In genomic region chr10:7590234-7590689, GRCm38 (mm10) we compare ENCODE assay signal across 8 mouse cellular contexts. TPM values are rescaled to one million over a fixed set of nuclear protein-coding genes. Genes with fewer than 3 reads are reported as not detected.
DNase-seq lines count a peak whose midpoint lies in the region; ATAC-seq and TF ChIP-seq lines count a peak whose summit lies in the region.

No protein-coding gene starts in this region.

- peak overlapping the region; percentile 81 for H3K27ac ChIP-seq in forebrain, embryonic 15.5 days (replicated peaks)
- H3K27ac ChIP-seq in liver, embryonic 15.5 days (replicated peaks): no peak overlapping the region

- H3K36me3 ChIP-seq in forebrain, embryonic 15.5 days: no peaks in the 10 kb centered on the region
- H3K36me3 ChIP-seq in liver, embryonic 15.5 days (replicated peaks): no peaks in the 10 kb centered on the region

- WGBS in lung, adult 2 months: under 1% methylated on average over 54 of the region's 54 CpGs
- under 1% methylated on average over 54 of the region's 54 CpGs for WGBS in forebrain, embryonic 15.5 days
- 1% methylated on average over 45 of the region's 54 CpGs for WGBS in liver, embryonic 15.5 days (ENCODE audit: insufficient replicate concordance)

- ATAC-seq in cerebellum, adult (ENCODE audit: insufficient number of reproducible peaks, low FRiP score, low TSS enrichment): peak; percentile 13; the same call in 1 of the 2 replicates
- peak; percentile 76 for ATAC-seq in forebrain, embryonic 15.5 days (replicated peaks)
- ATAC-seq in liver, embryonic 15.5 days (ENCODE audit: insufficient read depth): no peak

- H3K27me3 ChIP-seq in forebrain, embryonic 15.5 days: peaks cover 3% of the 10 kb centered on the region; the same call in 1 of the 2 replicates
- H3K27me3 ChIP-seq in liver, embryonic 15.5 days: peaks cover 31% of the 10 kb centered on the region

- peak overlapping the region; percentile 57 for H3K4me3 ChIP-seq in lung, adult 2 months (replicated peaks; ENCODE audit: extremely low read depth, low read depth, low read length)
- peak overlapping the region; percentile 73 for H3K4me3 ChIP-seq in forebrain, embryonic 15.5 days
- H3K4me3 ChIP-seq in liver, embryonic 15.5 days (replicated peaks): peak overlapping the region; percentile 65

- no peak for TF ChIP-seq CTCF in lung, adult 2 months (IDR thresholded peaks at IDR 0.05; ENCODE audit: insufficient read depth, low read length)

- H3K4me1 ChIP-seq in lung, adult 2 months (ENCODE audit: control insufficient read depth, insufficient read depth, low read length): peaks cover 3% of the 10 kb centered on the region; the same call in 1 of the 2 replicates
- H3K4me1 ChIP-seq in forebrain, embryonic 15.5 days: peaks cover 30% of the 10 kb centered on the region
- peaks cover 19% of the 10 kb centered on the region for H3K4me1 ChIP-seq in liver, embryonic 15.5 days (replicated peaks)

- H3K4me2 ChIP-seq in forebrain, embryonic 15.5 days (replicated peaks): peak overlapping the region; percentile 98
- peak overlapping the region; percentile 94 for H3K4me2 ChIP-seq in liver, embryonic 15.5 days

- H3K9me3 ChIP-seq in forebrain, embryonic 15.5 days: no peaks in the 10 kb centered on the region
- no peaks in the 10 kb centered on the region for H3K9me3 ChIP-seq in liver, embryonic 15.5 days (replicated peaks)

- no peak for DNase-seq in cerebellum, adult 9-11 months
- DNase-seq in lung, adult 2 months: no peak
- no peak for DNase-seq in lung, postnatal 36 days
- DNase-seq in spleen, postnatal 36 days (ENCODE audit: low spot score in 2 of 2): no peak
- no peak for DNase-seq in T-cell, adult 2 months (ENCODE audit: low spot score)

- peak overlapping the region; percentile 83 for H3K9ac ChIP-seq in forebrain, embryonic 15.5 days (replicated peaks)
- peak overlapping the region; percentile 17; the same call in 1 of the 2 replicates for H3K9ac ChIP-seq in liver, embryonic 15.5 days

- no peak for TF ChIP-seq POLR2A in lung, adult 2 months (IDR thresholded peaks at IDR 0.05; ENCODE audit: borderline replicate concordance, extremely low read depth, low read depth, low read length)

RNA-seq across cellular contexts. Expression of gene Lrp11, which starts 0.7 kb away (rescaled TPM):
- 4.0 and 7.4 TPM in 2 replicates for polyA plus RNA-seq in lung, adult 2 months (2012; rRNA removed)
- 41.6 and 43.6 TPM in 2 replicates for polyA plus RNA-seq in forebrain, embryonic 15.5 days (2015; fragmentation: Nextera tagmentation; extraction: Ambion mirVana)
- 0.30 and 0.37 TPM in 2 replicates for polyA plus RNA-seq in liver, embryonic 15.5 days (2015; fragmentation: Nextera tagmentation; extraction: Ambion mirVana)
